Mouse (Mus musculus) ES-E14 (cell line): ENCODE results near the gene Specc1l. TPM values are rescaled to one million over a fixed set of nuclear protein-coding genes. Genes with fewer than 3 reads are reported as not detected.
A peak's percentile ranks its signal among the peaks of the same experiment; 100 is the strongest.

ENCODE experiments used
- DNase-seq: peaks from one replicate; pipeline ENCODE4 v3.0.0-alpha.2; 2013; ENCODE audit warnings: low read depth, low spot score
- H3K27ac ChIP-seq: 2 replicates; pipeline ENCODE4 v1.5.1; 2012; ENCODE audit warnings: low read depth, mild to moderate bottlenecking, low read length, moderate library complexity, mixed read lengths; ENCODE audit not compliant: poor library complexity, insufficient read depth, severe bottlenecking
- H3K36me3 ChIP-seq: 2 replicates; pipeline ENCODE4 v1.6.1; 2012; ENCODE audit warnings: mild to moderate bottlenecking, low read length, moderate library complexity, mixed read lengths; ENCODE audit not compliant: control insufficient read depth, poor library complexity, insufficient read depth, severe bottlenecking
- H3K4me1 ChIP-seq, 2 experiments: fragments of 150-350 bp in 1 of 2; sonication (generic) in 1 of 2; 2 replicates each; pipeline ENCODE4 v1.6.1; 2012; ENCODE audit warnings: low read length in 2 of 2, mild to moderate bottlenecking in 1 of 2, mixed read lengths in 1 of 2; ENCODE audit not compliant: control insufficient read depth in 2 of 2, insufficient read depth in 2 of 2, poor library complexity in 1 of 2
- H3K4me3 ChIP-seq, 2 experiments: fragments of 150-350 bp in 1 of 2; sonication (generic) in 1 of 2; 2 replicates each; pipeline ENCODE4 v1.5.1; 2012; ENCODE audit warnings: low read length in 2 of 2, low read depth in 1 of 2, mild to moderate bottlenecking in 1 of 2, mixed read lengths in 1 of 2; ENCODE audit not compliant: insufficient read depth in 1 of 2, poor library complexity in 1 of 2, severe bottlenecking in 1 of 2
- H3K9ac ChIP-seq: 2 replicates; pipeline ENCODE4 v1.6.1; 2012; ENCODE audit warnings: low read depth, mild to moderate bottlenecking, low read length, mixed read lengths; ENCODE audit not compliant: poor library complexity, insufficient read depth, severe bottlenecking
- H3K9me3 ChIP-seq: fragments of 150-350 bp; sonication (generic); 2 replicates; pipeline ENCODE4 v1.6.1; 2012; ENCODE audit warnings: low read depth, mild to moderate bottlenecking, low read length; ENCODE audit not compliant: control insufficient read depth, insufficient read depth
- CHD2 ChIP-seq: IDR thresholded peaks from 2 replicates; pipeline ENCODE4 v1.6.1; 2014; ENCODE audit warnings: mild to moderate bottlenecking, low read depth, low read length, inconsistent platforms
- HCFC1 ChIP-seq: IDR thresholded peaks from 2 replicates; pipeline ENCODE4 v1.6.1; 2012; ENCODE audit warnings: low read length, inconsistent platforms, borderline replicate concordance; ENCODE audit not compliant: insufficient read depth
- MAFK ChIP-seq: IDR thresholded peaks from 2 replicates; pipeline ENCODE4 v1.6.1; 2014; ENCODE audit warnings: mild to moderate bottlenecking, low read depth, low read length, inconsistent platforms; ENCODE audit not compliant: insufficient read depth
- ZC3H11A ChIP-seq: IDR thresholded peaks from 2 replicates; pipeline ENCODE4 v1.6.1; 2012; ENCODE audit warnings: low read depth, mild to moderate bottlenecking, inconsistent platforms, low read length, borderline replicate concordance
- ZNF384 ChIP-seq: IDR thresholded peaks from 2 replicates; pipeline ENCODE4 v1.6.1; 2012; ENCODE audit warnings: low read depth, low read length, inconsistent platforms
- in situ Hi-C, 2 experiments: fragments of 600-800 bp; cut with MboI; formaldehyde crosslinking; loops; one replicate each; pipeline ENCODE4 v1.15.1; 2025; ENCODE audit warnings: low sequenced_read_pairs in 2 of 2, inconsistent platforms in 1 of 2; ENCODE audit not compliant: unreplicated experiment in 2 of 2
- total RNA-seq: library from RNA; depleted of rRNA; stranded (reverse); fragments of 300-350 nt; gene quantifications from 2 replicates; pipeline ENCODE4 v1.2.3, GENCODE M21; 2012

Gene Specc1l
- total RNA-seq, 1 experiment, result 23.5 TPM

- no peak for TF ChIP-seq MAFK
- no peak for TF ChIP-seq ZC3H11A
- TF ChIP-seq CHD2, result no peak
- TF ChIP-seq ZNF384, result no peak
- TF ChIP-seq HCFC1, result no peak
- H3K4me1 ChIP-seq, result no peaks in the 10 kb centered on the region
- in situ Hi-C loops, result no loop called here
- no peak for DNase-seq
- H3K9ac ChIP-seq, result no peak overlapping the region
- H3K27ac ChIP-seq, result no peak overlapping the region
- H3K36me3 ChIP-seq, result no peaks in the 10 kb centered on the region
- H3K9me3 ChIP-seq, result no peaks in the 10 kb centered on the region
- no peak overlapping the region for H3K4me3 ChIP-seq
These were observed 14.1 kb upstream of the Specc1l start for GRCm38 (mm10) chr10:75197817-75198216.

GRCm38 (mm10) chr10:75200733-75201132 lies 11.1 kb upstream of the Specc1l start:
- no peak for TF ChIP-seq ZC3H11A
- no peak for TF ChIP-seq MAFK
- TF ChIP-seq ZNF384, result no peak
- no peak for TF ChIP-seq CHD2
- no peak for TF ChIP-seq HCFC1
- H3K9ac ChIP-seq, result no peak overlapping the region
- in situ Hi-C loops, result no loop called here
- H3K9me3 ChIP-seq, result no peaks in the 10 kb centered on the region
- no peak for DNase-seq
- no peak overlapping the region for H3K4me3 ChIP-seq
- no peaks in the 10 kb centered on the region for H3K36me3 ChIP-seq
- H3K27ac ChIP-seq, result no peak overlapping the region
- H3K4me1 ChIP-seq, result no peaks in the 10 kb centered on the region

- in situ Hi-C loops, result no loop called here
- no peaks in the 10 kb centered on the region for H3K4me1 ChIP-seq
- no peaks in the 10 kb centered on the region for H3K36me3 ChIP-seq
- H3K4me3 ChIP-seq, result no peak overlapping the region
- no peak overlapping the region for H3K27ac ChIP-seq
- TF ChIP-seq ZNF384 (no peak), MAFK (no peak), ZC3H11A (no peak), CHD2 (no peak), HCFC1 (no peak)
- no peak overlapping the region for H3K9ac ChIP-seq
- H3K9me3 ChIP-seq, result no peaks in the 10 kb centered on the region
- no peak for DNase-seq
These were observed 5.7 kb upstream of the Specc1l start for GRCm38 (mm10) chr10:75206192-75206591.

GRCm38 (mm10) chr10:75210841-75211240 lies 1.0 kb upstream of the Specc1l start:
- in situ Hi-C loops, result no loop called here
- no peak for TF ChIP-seq MAFK
- no peak for TF ChIP-seq HCFC1
- TF ChIP-seq CHD2, result no peak
- TF ChIP-seq ZC3H11A, result no peak
- no peak for TF ChIP-seq ZNF384
- no peak overlapping the region for H3K4me3 ChIP-seq
- peaks cover 0 to 2% of the 10 kb centered on the region in 2 experiments; a peak in 1 of 4 replicates for H3K4me1 ChIP-seq
- no peak for DNase-seq
- H3K9ac ChIP-seq, result no peak overlapping the region
- no peaks in the 10 kb centered on the region for H3K9me3 ChIP-seq
- H3K27ac ChIP-seq, result no peak overlapping the region
- H3K36me3 ChIP-seq, result no peaks in the 10 kb centered on the region

- H3K4me3 ChIP-seq, result peak overlapping the region in 1 of 2 experiments; percentile 96; a peak in 2 of 4 replicates
- no peak overlapping the region for H3K9ac ChIP-seq
- DNase-seq, result no peak
- TF ChIP-seq MAFK, result no peak
- TF ChIP-seq ZNF384, result no peak
- TF ChIP-seq ZC3H11A, result no peak
- TF ChIP-seq CHD2, result no peak
- TF ChIP-seq HCFC1, result no peak
- H3K4me1 ChIP-seq, result peaks cover 0 to 2% of the 10 kb centered on the region in 2 experiments; a peak in 1 of 4 replicates
- H3K9me3 ChIP-seq, result no peaks in the 10 kb centered on the region
- no peak overlapping the region for H3K27ac ChIP-seq
- H3K36me3 ChIP-seq, result no peaks in the 10 kb centered on the region
- in situ Hi-C loops, result no loop called here
These were observed 1.1 kb downstream of the Specc1l start for GRCm38 (mm10) chr10:75212981-75213380.
